Mouse (Mus musculus): ENCODE measurements around the gene Gamt. TPM values are rescaled to one million over a fixed set of nuclear protein-coding genes. Genes with fewer than 3 reads are reported as not detected.

Gene Gamt
- polyA plus RNA-seq, 1 experiment: 48.3 TPM

DNA sequence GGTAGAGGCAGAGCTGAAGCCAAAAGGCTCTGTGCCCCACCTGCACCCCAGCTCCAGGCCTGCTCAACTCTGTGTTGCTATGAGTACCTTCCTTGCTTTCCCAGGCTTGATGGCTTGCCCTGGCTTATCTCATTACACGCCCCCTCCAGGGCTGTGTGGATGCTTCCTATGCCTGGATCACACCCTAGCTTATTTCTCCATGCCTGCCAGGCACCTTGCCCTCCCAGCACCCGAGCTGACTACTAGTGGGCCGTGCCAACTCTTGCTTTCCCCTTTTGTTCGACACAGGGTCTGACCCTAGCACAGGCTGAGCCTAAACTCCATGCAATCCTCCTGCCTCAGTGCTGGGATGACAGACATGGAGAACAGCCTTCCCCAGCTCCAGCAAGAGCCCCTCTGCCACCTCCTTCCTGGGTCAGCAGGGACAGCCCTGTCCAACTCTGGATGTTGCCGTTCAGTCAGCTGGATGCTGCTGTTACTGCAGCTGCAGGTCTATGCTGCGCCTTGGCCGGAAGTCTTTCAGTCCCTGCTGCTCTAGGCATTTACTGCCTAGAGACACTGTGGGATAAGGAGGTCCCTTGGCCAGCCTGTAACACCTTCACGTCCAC, 36.8 kb upstream of the Gamt start:
- H3K79me3 ChIP-seq (ENCODE audit: low read depth): peaks cover 15% of the 10 kb centered on the region
- peaks cover 29% of the 10 kb centered on the region for H3K36me3 ChIP-seq (ENCODE audit: control insufficient read depth, insufficient read depth)
- TF ChIP-seq MYOG (IDR thresholded peaks at IDR 0.05; ENCODE audit: control insufficient read depth, extremely low read depth, insufficient read length): no peak
- no peak for TF ChIP-seq CTCF (IDR thresholded peaks at IDR 0.05; ENCODE audit: control insufficient read depth, insufficient read depth, insufficient read length)
- H3K27me3 ChIP-seq (ENCODE audit: control insufficient read depth, insufficient read depth, insufficient read length): peaks cover 31% of the 10 kb centered on the region
- H3K79me2 ChIP-seq (ENCODE audit: control insufficient read depth, insufficient read depth): peaks cover 26% of the 10 kb centered on the region
- no peak overlapping the region for H3ac ChIP-seq (ENCODE audit: control insufficient read depth, insufficient read length, low read depth)
- no peak overlapping the region for H3K4me3 ChIP-seq (ENCODE audit: insufficient read depth, poor library complexity, severe bottlenecking)

DNA sequence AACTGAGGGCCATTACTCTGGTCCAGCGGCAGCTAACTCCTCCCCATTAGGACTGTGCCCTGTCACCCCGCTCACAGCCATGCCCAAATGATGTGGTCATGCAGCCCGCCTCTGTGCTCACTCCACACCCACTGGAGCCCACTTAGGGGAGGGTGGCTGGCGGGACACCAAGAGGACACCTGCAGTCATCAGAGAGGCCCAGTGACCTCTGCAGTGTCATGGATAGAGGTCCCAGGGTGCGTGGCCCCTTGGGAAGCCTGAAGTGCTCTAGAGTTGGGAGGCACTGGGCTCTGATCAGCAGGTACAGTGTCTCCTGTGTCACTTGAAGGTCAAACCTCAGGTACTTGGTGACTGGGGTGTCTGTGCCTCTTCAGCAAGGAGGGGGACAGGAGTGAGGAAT, 36.0 kb upstream of the Gamt start:
- Histone ChIP-seq H3ac (ENCODE audit: control insufficient read depth, insufficient read length, low read depth) (no peak overlapping the region), H3K79me2 (ENCODE audit: control insufficient read depth, insufficient read depth) (peaks cover 31% of the 10 kb centered on the region), H3K36me3 (ENCODE audit: control insufficient read depth, insufficient read depth) (peaks cover 29% of the 10 kb centered on the region), H3K4me3 (ENCODE audit: insufficient read depth, poor library complexity, severe bottlenecking) (no peak overlapping the region), H3K79me3 (ENCODE audit: low read depth) (peaks cover 17% of the 10 kb centered on the region), H3K27me3 (ENCODE audit: control insufficient read depth, insufficient read depth, insufficient read length) (peaks cover 31% of the 10 kb centered on the region)
- TF ChIP-seq MYOD1 (IDR thresholded peaks at IDR 0.05; ENCODE audit: control insufficient read depth, insufficient read length, low read depth): no peak
- no peak for TF ChIP-seq USF1 (IDR thresholded peaks at IDR 0.05; ENCODE audit: low read depth)
- TF ChIP-seq MAX (IDR thresholded peaks at IDR 0.05): no peak
- TF ChIP-seq CEBPB (IDR thresholded peaks at IDR 0.05; ENCODE audit: low read depth): no peak
- no peak for TF ChIP-seq FOSL1 (IDR thresholded peaks at IDR 0.05; ENCODE audit: insufficient read depth, low read length, poor library complexity, severe bottlenecking)
- TF ChIP-seq CTCF (IDR thresholded peaks at IDR 0.05; ENCODE audit: control insufficient read depth, insufficient read depth, insufficient read length): no peak
- no peak for TF ChIP-seq MYOG (IDR thresholded peaks at IDR 0.05; ENCODE audit: control insufficient read depth, extremely low read depth, insufficient read length)

DNA sequence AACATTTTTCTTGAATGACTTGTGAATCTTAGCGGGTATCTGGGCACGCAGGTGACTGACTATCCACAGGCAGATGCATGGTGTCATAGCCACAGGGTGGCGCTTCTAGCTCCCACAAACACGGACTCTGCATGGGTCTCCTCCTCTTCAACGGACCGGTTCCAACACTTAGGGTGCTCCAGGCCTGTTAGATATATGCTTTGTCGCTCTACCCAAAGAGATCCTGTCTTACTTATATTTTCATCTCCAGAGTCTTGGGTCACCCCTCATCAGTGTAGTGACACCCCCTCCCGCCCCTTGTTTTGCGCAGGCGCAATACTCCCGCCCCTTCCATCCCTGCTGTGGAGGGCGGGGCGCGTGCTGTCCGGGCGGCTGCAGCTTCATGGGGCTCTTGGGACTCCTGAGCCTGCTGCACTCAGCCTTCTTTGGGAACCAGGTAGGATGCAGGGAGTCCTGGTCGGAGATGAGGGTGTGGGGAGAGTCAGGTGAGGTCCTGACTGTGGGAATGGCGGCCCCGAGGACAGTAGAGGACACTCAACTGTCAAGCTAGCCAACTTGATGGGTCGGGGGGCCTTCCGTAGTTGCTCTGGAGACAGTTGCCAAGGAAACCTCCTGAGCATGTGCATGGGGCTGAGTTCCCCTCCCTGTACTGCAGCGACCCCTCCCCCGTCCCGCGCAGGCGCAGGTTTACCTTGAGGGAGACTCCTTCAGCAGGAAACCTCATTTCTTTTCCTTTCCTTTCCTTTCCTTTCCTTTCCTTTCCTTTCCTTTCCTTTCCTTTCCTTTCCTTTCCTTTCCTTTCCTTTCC, 35.0 kb upstream of the Gamt start, which contains the start of gene Apc2:
TSS of gene Apc2 (plus strand) at position 360 of the 808 bp plus-strand sequence.
- Histone ChIP-seq H3K4me3 (ENCODE audit: insufficient read depth, poor library complexity, severe bottlenecking) (no peak within 1 kb of the TSS), H3K27me3 (ENCODE audit: control insufficient read depth, insufficient read depth, insufficient read length) (peaks cover 31% of the 10 kb centered on the region), H3ac (ENCODE audit: control insufficient read depth, insufficient read length, low read depth) (peak within 1 kb of the TSS; percentile 85), H3K79me2 (ENCODE audit: control insufficient read depth, insufficient read depth) (peaks cover 31% of the 10 kb centered on the region), H3K36me3 (ENCODE audit: control insufficient read depth, insufficient read depth) (peaks cover 29% of the 10 kb centered on the region), H3K79me3 (ENCODE audit: low read depth) (peaks cover 17% of the 10 kb centered on the region)
- peak; percentile 13 for TF ChIP-seq MYOD1 (IDR thresholded peaks at IDR 0.05; ENCODE audit: control insufficient read depth, insufficient read length, low read depth)
- no peak for TF ChIP-seq MAX (IDR thresholded peaks at IDR 0.05)
- peak; percentile 79 for TF ChIP-seq CTCF (IDR thresholded peaks at IDR 0.05; ENCODE audit: control insufficient read depth, insufficient read depth, insufficient read length)

DNA sequence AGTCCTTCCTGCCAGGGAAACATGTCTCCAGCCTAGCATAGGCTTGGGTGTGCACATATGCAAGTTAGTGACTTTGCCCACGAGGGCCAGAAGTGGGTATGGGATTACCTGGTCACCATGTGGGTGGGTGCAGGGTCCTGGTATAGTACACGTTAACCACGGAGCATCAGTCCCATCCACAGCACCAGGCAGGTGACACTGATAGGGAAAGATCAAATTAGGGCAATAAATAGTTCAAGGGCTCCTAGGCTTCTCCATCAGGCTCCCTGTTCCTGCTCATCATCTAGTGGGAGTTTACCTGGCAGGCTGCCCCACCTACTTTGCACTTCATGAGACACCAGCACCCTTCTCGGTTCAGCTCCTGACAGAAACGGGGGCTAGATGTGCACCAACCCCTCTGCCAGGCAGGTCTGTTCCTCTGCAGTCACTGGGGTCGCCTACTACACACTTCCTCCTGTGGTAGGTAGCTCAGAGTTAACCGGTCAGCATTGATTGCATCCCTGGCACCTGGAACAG, 34.0 kb upstream of the Gamt start:
- H3K4me3 ChIP-seq (ENCODE audit: insufficient read depth, poor library complexity, severe bottlenecking): no peak overlapping the region
- H3K36me3 ChIP-seq (ENCODE audit: control insufficient read depth, insufficient read depth): peaks cover 29% of the 10 kb centered on the region
- TF ChIP-seq USF1 (IDR thresholded peaks at IDR 0.05; ENCODE audit: low read depth) (no peak), CEBPB (IDR thresholded peaks at IDR 0.05; ENCODE audit: low read depth) (no peak), FOSL1 (IDR thresholded peaks at IDR 0.05; ENCODE audit: insufficient read depth, low read length, poor library complexity, severe bottlenecking) (no peak), MYOG (IDR thresholded peaks at IDR 0.05; ENCODE audit: control insufficient read depth, extremely low read depth, insufficient read length) (no peak), MAX (IDR thresholded peaks at IDR 0.05) (no peak), MYOD1 (IDR thresholded peaks at IDR 0.05; ENCODE audit: control insufficient read depth, insufficient read length, low read depth) (no peak)
- peaks cover 22% of the 10 kb centered on the region for H3K27me3 ChIP-seq (ENCODE audit: control insufficient read depth, insufficient read depth, insufficient read length)
- H3K79me2 ChIP-seq (ENCODE audit: control insufficient read depth, insufficient read depth): peaks cover 31% of the 10 kb centered on the region
- peak overlapping the region; percentile 85 for H3ac ChIP-seq (ENCODE audit: control insufficient read depth, insufficient read length, low read depth)
- peaks cover 17% of the 10 kb centered on the region for H3K79me3 ChIP-seq (ENCODE audit: low read depth)

DNA sequence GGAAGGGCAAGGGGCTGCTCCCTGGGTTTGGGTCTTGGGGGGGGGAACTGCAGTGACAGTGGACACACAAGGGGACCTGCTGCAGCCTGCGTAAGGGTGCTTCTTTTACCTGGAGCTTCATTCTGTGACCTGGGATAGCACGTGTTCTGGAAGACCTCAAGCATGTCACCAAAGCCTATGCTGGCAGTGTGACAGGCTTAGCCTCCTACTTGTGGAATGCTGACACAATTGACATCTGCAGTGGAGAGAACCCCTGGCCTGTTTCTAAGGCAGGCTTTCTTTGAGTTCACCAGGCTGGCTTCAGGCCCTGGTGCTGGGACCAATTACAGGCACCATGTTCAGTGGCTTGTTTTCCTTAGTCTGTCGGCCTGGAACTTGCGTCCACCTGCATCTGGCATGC, 33.5 kb upstream of the Gamt start:
- H3K36me3 ChIP-seq (ENCODE audit: control insufficient read depth, insufficient read depth): peaks cover 29% of the 10 kb centered on the region
- no peak for TF ChIP-seq MYOG (IDR thresholded peaks at IDR 0.05; ENCODE audit: control insufficient read depth, extremely low read depth, insufficient read length)
- TF ChIP-seq CTCF (IDR thresholded peaks at IDR 0.05; ENCODE audit: control insufficient read depth, insufficient read depth, insufficient read length): no peak
- no peak for TF ChIP-seq FOSL1 (IDR thresholded peaks at IDR 0.05; ENCODE audit: insufficient read depth, low read length, poor library complexity, severe bottlenecking)
- TF ChIP-seq CEBPB (IDR thresholded peaks at IDR 0.05; ENCODE audit: low read depth): no peak
- TF ChIP-seq MAX (IDR thresholded peaks at IDR 0.05): no peak
- no peak for TF ChIP-seq USF1 (IDR thresholded peaks at IDR 0.05; ENCODE audit: low read depth)
- TF ChIP-seq MYOD1 (IDR thresholded peaks at IDR 0.05; ENCODE audit: control insufficient read depth, insufficient read length, low read depth): no peak

More for the DNA sequence above, 33.5 kb upstream of the Gamt start:
- peak overlapping the region; percentile 85 for H3ac ChIP-seq (ENCODE audit: control insufficient read depth, insufficient read length, low read depth)
- H3K27me3 ChIP-seq (ENCODE audit: control insufficient read depth, insufficient read depth, insufficient read length): peaks cover 17% of the 10 kb centered on the region
- peak overlapping the region; percentile 97 for H3K4me3 ChIP-seq (ENCODE audit: insufficient read depth, poor library complexity, severe bottlenecking)
- peaks cover 17% of the 10 kb centered on the region for H3K79me3 ChIP-seq (ENCODE audit: low read depth)
- H3K79me2 ChIP-seq (ENCODE audit: control insufficient read depth, insufficient read depth): peaks cover 31% of the 10 kb centered on the region
